Mouse (Mus musculus) neural tube, embryonic 12.5 days (tissue): ENCODE results near the gene Usp21. TPM values are rescaled to one million over a fixed set of nuclear protein-coding genes. Genes with fewer than 3 reads are reported as not detected.

ENCODE experiments used
- ATAC-seq: fragments of 200-750 bp; cut with Nextera tagmentation; 2 replicates; pipeline ENCODE4 v1.8.0; 2017; ENCODE audit warnings: low read depth, mild to moderate bottlenecking, moderate TSS enrichment, moderate library complexity; ENCODE audit not compliant: low FRiP score
- H3K27ac ChIP-seq: fragments of 300-500 bp; sonication (generic); 2 replicates; pipeline ENCODE4 v1.5.1; 2016
- H3K27me3 ChIP-seq: fragments of 300-500 bp; sonication (generic); replicated peaks from 2 replicates; pipeline ENCODE4 v1.6.1; 2016; ENCODE audit warnings: mild to moderate bottlenecking
- H3K36me3 ChIP-seq: fragments of 300-500 bp; sonication (generic); 2 replicates; pipeline ENCODE4 v1.6.1; 2016; ENCODE audit warnings: mild to moderate bottlenecking
- H3K4me1 ChIP-seq: fragments of 300-500 bp; sonication (generic); 2 replicates; pipeline ENCODE4 v1.6.1; 2016
- H3K4me2 ChIP-seq: fragments of 300-500 bp; sonication (generic); replicated peaks from 2 replicates; pipeline ENCODE4 v1.6.1; 2016; ENCODE audit warnings: mild to moderate bottlenecking
- H3K4me3 ChIP-seq: fragments of 300-500 bp; sonication (generic); 2 replicates; pipeline ENCODE4 v1.5.1; 2016
- H3K9ac ChIP-seq: fragments of 300-500 bp; sonication (generic); 2 replicates; pipeline ENCODE4 v1.6.1; 2016; ENCODE audit warnings: mild to moderate bottlenecking
- H3K9me3 ChIP-seq: fragments of 300-500 bp; sonication (generic); 2 replicates; pipeline ENCODE4 v1.6.1; 2016; ENCODE audit warnings: mild to moderate bottlenecking
- WGBS: fragments of 180-500 bp; shearing (Covaris S2); methylation state at CpG from one replicate; pipeline ENCODE4 v1.1.7; 2016; 5-methylcytosine and 5-hydroxymethylcytosine counted together
- polyA plus RNA-seq: library from polyadenylated mRNA; unstranded; fragments of >200 nt; fragmentation: Nextera tagmentation; extraction: Ambion mirVana; gene quantifications from 2 replicates; pipeline ENCODE4 v1.2.1, GENCODE M21; 2016

Usp21 gene
- polyA plus RNA-seq, 1 experiment from 2014 or later = 103 TPM

DNA sequence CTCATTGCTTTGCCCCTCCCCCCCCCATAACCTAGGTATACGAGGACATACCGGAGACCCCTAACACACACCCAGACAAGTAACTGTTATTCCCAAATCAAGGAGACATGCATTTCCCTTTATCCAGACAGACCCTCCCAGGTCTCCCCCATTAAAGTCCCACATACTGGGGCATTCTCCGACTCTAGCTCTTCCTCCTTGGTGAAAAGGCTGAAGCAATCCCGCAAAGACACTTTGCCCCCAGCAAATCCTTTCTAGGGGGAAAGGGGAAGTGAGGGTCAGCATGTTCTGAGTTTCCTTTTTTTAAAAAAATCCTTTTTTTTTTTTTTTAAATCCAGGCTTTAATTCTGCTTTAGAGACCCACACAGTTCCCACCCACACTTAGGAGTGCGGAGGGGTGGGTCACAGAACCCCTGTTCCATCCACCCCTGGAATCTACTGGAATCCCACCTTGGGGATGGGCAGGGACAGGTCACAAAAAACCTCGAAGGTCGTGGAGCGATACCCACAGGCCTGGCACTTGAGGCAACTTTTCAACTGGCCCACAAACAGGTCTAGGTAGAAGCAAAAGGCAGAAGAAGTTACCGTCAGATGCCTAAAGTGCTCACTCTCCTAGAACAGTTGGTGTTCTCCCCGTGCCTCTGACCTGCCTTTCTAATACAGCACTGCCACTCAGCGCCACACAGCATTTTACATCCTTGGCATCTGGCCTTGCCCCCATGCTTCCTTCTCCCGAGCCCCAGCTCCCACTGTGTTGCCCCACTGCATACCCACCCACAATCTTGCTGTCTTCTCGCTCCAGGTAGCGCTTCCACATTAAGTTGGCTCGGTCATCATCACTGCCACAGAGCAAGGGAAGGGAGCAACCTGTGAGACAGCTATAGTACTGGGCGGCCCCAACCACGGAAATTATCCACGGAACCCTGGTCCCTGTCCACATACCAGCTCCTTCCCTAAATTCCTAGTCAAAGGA is 4.3 kb downstream of the Usp21 start:
- H3K36me3 ChIP-seq = peaks cover 43% of the 10 kb centered on the region
- H3K4me2 ChIP-seq = no peak overlapping the region
- H3K9me3 ChIP-seq = no peaks in the 10 kb centered on the region
- H3K27me3 ChIP-seq = no peaks in the 10 kb centered on the region
- no peak overlapping the region for H3K27ac ChIP-seq
- H3K4me3 ChIP-seq = no peak overlapping the region
- no peak for ATAC-seq
- H3K9ac ChIP-seq = no peak overlapping the region
- WGBS = 91% methylated on average over 18 of the region's 18 CpGs
- peaks cover 43% of the 10 kb centered on the region for H3K4me1 ChIP-seq

- H3K36me3 ChIP-seq = peaks cover 52% of the 10 kb centered on the region
- no peak overlapping the region for H3K9ac ChIP-seq
- no peak overlapping the region for H3K4me3 ChIP-seq
- no peak for ATAC-seq
- 80% methylated on average over 18 of the region's 18 CpGs for WGBS
- H3K27me3 ChIP-seq = no peaks in the 10 kb centered on the region
- H3K4me2 ChIP-seq = peak overlapping the region; percentile 76; the same call in 1 of the 2 replicates
- H3K4me1 ChIP-seq = peaks cover 38% of the 10 kb centered on the region
- H3K9me3 ChIP-seq = no peaks in the 10 kb centered on the region
- H3K27ac ChIP-seq = no peak overlapping the region
Observed at GRCm38 (mm10) chr1:171282086-171282805, 5.5 kb downstream of the Usp21 start.

DNA sequence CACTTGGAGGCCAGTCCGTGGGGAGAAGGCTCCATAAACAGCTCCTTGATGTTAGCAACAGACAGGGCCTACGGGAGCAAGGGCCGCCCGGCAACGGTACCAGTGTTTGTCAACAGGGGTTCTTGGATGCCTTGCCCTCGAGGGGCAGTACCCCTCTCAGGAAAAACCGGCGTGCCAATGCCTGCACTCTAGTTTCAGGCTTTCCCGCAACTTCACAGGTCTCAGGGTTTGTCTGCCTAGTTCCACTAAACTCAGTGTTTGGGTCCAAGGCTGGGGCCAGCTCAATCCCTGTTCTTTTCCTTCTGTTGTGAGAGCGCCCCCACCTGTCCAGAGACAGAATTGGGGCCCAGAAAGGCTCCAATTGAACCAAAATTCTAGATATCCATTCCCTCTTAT is 6.3 kb downstream of the Usp21 start:
- Histone ChIP-seq H3K27ac (peak overlapping the region; percentile 59), H3K36me3 (peaks cover 59% of the 10 kb centered on the region)
- WGBS = 1% methylated on average over 10 of the region's 10 CpGs

DNA sequence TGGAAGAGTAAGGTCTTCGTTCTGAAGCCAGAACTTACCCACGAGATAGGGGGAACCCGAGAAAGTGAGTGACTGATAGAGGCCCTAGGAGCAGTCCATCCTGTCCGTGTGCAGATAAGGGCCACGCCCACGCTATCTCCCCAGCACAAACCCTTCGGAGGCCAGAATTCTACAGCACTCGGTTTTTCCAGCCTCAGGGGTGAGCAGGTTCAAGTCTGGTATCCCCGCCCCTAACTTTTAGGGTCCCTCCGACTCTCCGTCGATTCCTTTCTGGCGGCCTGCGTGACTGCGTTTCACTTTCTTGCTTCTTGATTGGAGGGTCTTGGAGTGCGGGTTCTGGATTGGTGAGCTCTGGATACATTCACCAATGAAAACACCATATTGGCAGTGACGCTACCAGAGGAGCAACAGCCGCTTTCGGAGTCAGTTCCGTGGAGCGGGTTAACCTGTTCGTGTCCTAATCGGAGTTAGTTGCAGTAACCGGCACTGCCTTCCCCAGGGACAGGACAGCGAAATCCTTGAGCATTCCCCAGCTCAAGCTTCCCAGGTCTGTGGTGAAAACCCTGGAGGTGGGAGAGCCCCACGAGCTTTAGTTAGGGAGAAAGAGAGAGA is 6.8 kb downstream of the Usp21 start, which contains the start of gene Ppox:
Gene Ppox (minus strand): TSS at position 271 of the 612 bp plus-strand sequence.
- peak within 1 kb of the TSS; percentile 52 for H3K4me3 ChIP-seq
- H3K36me3 ChIP-seq = peaks cover 59% of the 10 kb centered on the region
- H3K9me3 ChIP-seq = no peaks in the 10 kb centered on the region
- no peaks in the 10 kb centered on the region for H3K27me3 ChIP-seq
- under 1% methylated on average over 26 of the region's 26 CpGs for WGBS
- H3K4me1 ChIP-seq = peaks cover 27% of the 10 kb centered on the region
- H3K9ac ChIP-seq = peak within 1 kb of the TSS; percentile 66
- peak; percentile 98 for ATAC-seq
- peak within 1 kb of the TSS; percentile 76 for H3K4me2 ChIP-seq
- peak within 1 kb of the TSS; percentile 59 for H3K27ac ChIP-seq

More for the DNA sequence above, 6.3 kb downstream of the Usp21 start:
- Histone ChIP-seq H3K9me3 (no peaks in the 10 kb centered on the region), H3K4me2 (peak overlapping the region; percentile 76), H3K4me1 (peaks cover 31% of the 10 kb centered on the region), H3K4me3 (peak overlapping the region; percentile 41), H3K9ac (peak overlapping the region; percentile 54), H3K27me3 (no peaks in the 10 kb centered on the region)
- ATAC-seq = peak; percentile 52

- Histone ChIP-seq H3K27ac (no peak overlapping the region; the same call in 1 of the 2 replicates), H3K9ac (peak overlapping the region; percentile 66), H3K36me3 (peaks cover 59% of the 10 kb centered on the region), H3K4me1 (peaks cover 27% of the 10 kb centered on the region), H3K27me3 (no peaks in the 10 kb centered on the region), H3K4me2 (peak overlapping the region; percentile 76), H3K9me3 (no peaks in the 10 kb centered on the region), H3K4me3 (peak overlapping the region; percentile 52)
- WGBS = 1% methylated on average over 25 of the region's 25 CpGs
- ATAC-seq = no peak; the same call in 1 of the 2 replicates
Observed at GRCm38 (mm10) chr1:171280250-171280915, 7.4 kb downstream of the Usp21 start.

DNA sequence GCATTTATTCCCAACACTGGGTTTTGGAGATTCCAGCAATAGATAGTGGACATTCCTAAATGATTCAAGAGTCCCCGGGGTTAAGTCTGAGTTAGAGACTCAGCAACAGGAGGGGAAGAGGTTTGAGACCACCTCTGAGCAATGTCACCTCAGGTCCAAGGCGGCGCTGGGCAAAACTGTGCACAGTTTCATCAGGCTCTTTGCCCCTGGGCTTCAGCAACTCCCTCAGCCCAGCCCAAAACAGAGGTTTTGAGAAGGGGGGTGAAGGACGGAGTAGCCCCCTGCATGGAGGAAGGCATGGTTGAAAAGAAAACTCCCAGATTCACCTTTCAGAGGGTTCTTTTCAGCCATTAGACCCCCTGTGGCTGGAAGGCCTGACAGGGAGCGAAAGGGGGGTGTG is 8.1 kb downstream of the Usp21 start:
- WGBS = 59% methylated on average over 5 of the region's 5 CpGs
- H3K9me3 ChIP-seq = no peaks in the 10 kb centered on the region
- H3K27me3 ChIP-seq = no peaks in the 10 kb centered on the region
- peaks cover 59% of the 10 kb centered on the region for H3K36me3 ChIP-seq
- H3K9ac ChIP-seq = peak overlapping the region; percentile 66
- peak overlapping the region; percentile 76 for H3K4me2 ChIP-seq
- H3K4me1 ChIP-seq = peaks cover 27% of the 10 kb centered on the region
- peak overlapping the region; percentile 52 for H3K4me3 ChIP-seq
- no peak for ATAC-seq
- H3K27ac ChIP-seq = no peak overlapping the region

GRCm38 (mm10) chr1:171279012-171279705 is 8.6 kb downstream of the Usp21 start:
- Histone ChIP-seq H3K9ac (no peak overlapping the region), H3K9me3 (no peaks in the 10 kb centered on the region), H3K27ac (no peak overlapping the region), H3K4me2 (peak overlapping the region; percentile 76), H3K36me3 (peaks cover 60% of the 10 kb centered on the region), H3K4me1 (peaks cover 27% of the 10 kb centered on the region), H3K27me3 (no peaks in the 10 kb centered on the region), H3K4me3 (no peak overlapping the region)
- ATAC-seq = no peak
- 88% methylated on average over 14 of the region's 14 CpGs for WGBS

GRCm38 (mm10) chr1:171278436-171278835 is 9.4 kb downstream of the Usp21 start:
- Histone ChIP-seq H3K27ac (no peak overlapping the region), H3K27me3 (no peaks in the 10 kb centered on the region), H3K4me3 (no peak overlapping the region), H3K4me1 (peaks cover 27% of the 10 kb centered on the region), H3K4me2 (no peak overlapping the region), H3K9me3 (no peaks in the 10 kb centered on the region), H3K9ac (no peak overlapping the region), H3K36me3 (peaks cover 60% of the 10 kb centered on the region)
- no peak for ATAC-seq
- 91% methylated on average over 8 of the region's 8 CpGs for WGBS

DNA sequence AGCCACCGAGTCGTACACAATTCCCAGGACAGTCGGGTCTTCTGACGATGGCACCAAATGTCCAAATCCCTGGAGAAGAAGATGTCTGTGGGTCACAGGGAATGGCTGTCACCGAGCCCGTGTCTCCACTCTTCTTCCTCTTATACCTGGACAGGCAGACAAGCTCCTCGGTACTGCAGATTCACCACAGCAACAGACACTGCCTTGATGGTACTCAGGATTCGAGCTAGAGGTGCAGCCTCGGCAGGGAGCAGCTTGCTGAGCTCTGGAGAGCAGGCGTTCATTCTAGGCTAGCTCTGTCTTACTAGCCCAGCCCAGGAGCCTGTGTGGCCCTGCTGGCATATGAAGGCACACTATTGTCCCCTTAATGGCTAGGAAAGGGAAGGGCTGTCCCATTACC is 10.1 kb downstream of the Usp21 start:
- no peak overlapping the region for H3K4me3 ChIP-seq
- no peak overlapping the region for H3K9ac ChIP-seq
- WGBS = 88% methylated on average over 10 of the region's 10 CpGs

GRCm38 (mm10) chr1:171276110-171276748 is 11.6 kb downstream of the Usp21 start:
- Histone ChIP-seq H3K9me3 (no peaks in the 10 kb centered on the region), H3K27ac (no peak overlapping the region), H3K4me2 (no peak overlapping the region), H3K9ac (no peak overlapping the region), H3K4me1 (peaks cover 22% of the 10 kb centered on the region), H3K36me3 (peaks cover 67% of the 10 kb centered on the region), H3K27me3 (no peaks in the 10 kb centered on the region), H3K4me3 (no peak overlapping the region)
- 94% methylated on average over 14 of the region's 14 CpGs for WGBS
- ATAC-seq = no peak

More for the DNA sequence above, 10.1 kb downstream of the Usp21 start:
- no peak for ATAC-seq
- Histone ChIP-seq H3K9me3 (no peaks in the 10 kb centered on the region), H3K4me2 (no peak overlapping the region), H3K27me3 (no peaks in the 10 kb centered on the region), H3K36me3 (peaks cover 63% of the 10 kb centered on the region), H3K27ac (no peak overlapping the region), H3K4me1 (peaks cover 27% of the 10 kb centered on the region)
